In genomic region chr7:115615697-115616237, GRCm38 (mm10) we compare ENCODE assay signal across 7 mouse cellular contexts.
DNase-seq lines count a peak whose midpoint lies in the region; ATAC-seq lines count a peak whose summit lies in the region.

No protein-coding gene starts in this region.

- H3K9ac ChIP-seq in embryonic facial prominence, embryonic 12.5 days: no peak overlapping the region
- H3K9ac ChIP-seq in hindbrain, embryonic 11.5 days (ENCODE audit: low read depth, low read length): no peak overlapping the region
- no peak overlapping the region for H3K9ac ChIP-seq in stomach, embryonic 14.5 days (replicated peaks; ENCODE audit: low read depth, low read length)

- H3K4me2 ChIP-seq in embryonic facial prominence, embryonic 12.5 days (replicated peaks): peak overlapping the region; percentile 14; the same call in 1 of the 2 replicates
- no peak overlapping the region for H3K4me2 ChIP-seq in hindbrain, embryonic 11.5 days (replicated peaks; ENCODE audit: low read depth, low read length)
- H3K4me2 ChIP-seq in stomach, embryonic 14.5 days (replicated peaks; ENCODE audit: low read depth, low read length): peak overlapping the region; percentile 31

- H3K4me1 ChIP-seq in embryonic facial prominence, embryonic 12.5 days: no peaks in the 10 kb centered on the region
- H3K4me1 ChIP-seq in hindbrain, embryonic 11.5 days (replicated peaks; ENCODE audit: control insufficient read depth, insufficient read depth, low read length): no peaks in the 10 kb centered on the region
- H3K4me1 ChIP-seq in stomach, embryonic 14.5 days (ENCODE audit: control insufficient read depth, insufficient read depth, low read length): 0 out of 2 replicates have a peak, but pooled peaks cover 8% of the 10 kb centered on the region

- no peaks in the 10 kb centered on the region for H3K36me3 ChIP-seq in embryonic facial prominence, embryonic 12.5 days
- H3K36me3 ChIP-seq in hindbrain, embryonic 11.5 days (ENCODE audit: control insufficient read depth, insufficient read depth, low read length): no peaks in the 10 kb centered on the region
- no peaks in the 10 kb centered on the region for H3K36me3 ChIP-seq in stomach, embryonic 14.5 days (ENCODE audit: control insufficient read depth, insufficient read depth, low read length)

- DNase-seq in hindbrain, embryonic 11.5 days (ENCODE audit: low spot score): peak; percentile 33
- peak; percentile 20 for DNase-seq in lung, postnatal 14 days
- no peak for DNase-seq in cerebellum, adult 18-20 months
- DNase-seq in cerebellum, postnatal 14 days: no peak

- 6% methylated on average over 10 of the region's 10 CpGs for WGBS in embryonic facial prominence, embryonic 12.5 days
- WGBS in hindbrain, embryonic 11.5 days: 39% methylated on average over 10 of the region's 10 CpGs
- WGBS in stomach, embryonic 14.5 days: 12% methylated on average over 10 of the region's 10 CpGs

- H3K27ac ChIP-seq in embryonic facial prominence, embryonic 12.5 days: peak overlapping the region; percentile 12; the same call in 1 of the 2 replicates
- peak overlapping the region; percentile 53; the same call in 1 of the 2 replicates for H3K27ac ChIP-seq in hindbrain, embryonic 11.5 days (ENCODE audit: low read depth, low read length)
- H3K27ac ChIP-seq in stomach, embryonic 14.5 days (ENCODE audit: low read length): peak overlapping the region; percentile 55; the same call in 1 of the 2 replicates

- ATAC-seq in activated CD4-positive, CD25-positive, alpha-beta regulatory T cell, adult 4 months: peak; percentile 87
- 0 out of 2 replicates have a peak, but pooled peaks have one; percentile 35 for ATAC-seq in embryonic facial prominence, embryonic 12.5 days (ENCODE audit: insufficient number of reproducible peaks, insufficient read depth, low FRiP score, low TSS enrichment)
- no peak for ATAC-seq in hindbrain, embryonic 11.5 days (ENCODE audit: low FRiP score)
- peak; percentile 33; the same call in 1 of the 2 replicates for ATAC-seq in stomach, embryonic 14.5 days (ENCODE audit: insufficient number of reproducible peaks, insufficient read depth, low FRiP score, low read depth)

- H3K27me3 ChIP-seq in embryonic facial prominence, embryonic 12.5 days: no peaks in the 10 kb centered on the region
- no peaks in the 10 kb centered on the region for H3K27me3 ChIP-seq in hindbrain, embryonic 11.5 days (ENCODE audit: control insufficient read depth, insufficient read depth, low read length)
- no peaks in the 10 kb centered on the region for H3K27me3 ChIP-seq in stomach, embryonic 14.5 days (ENCODE audit: control insufficient read depth, insufficient read depth, low read length)

- no peaks in the 10 kb centered on the region for H3K9me3 ChIP-seq in embryonic facial prominence, embryonic 12.5 days
- no peaks in the 10 kb centered on the region for H3K9me3 ChIP-seq in hindbrain, embryonic 11.5 days (ENCODE audit: control insufficient read depth, low read length)
- no peaks in the 10 kb centered on the region for H3K9me3 ChIP-seq in stomach, embryonic 14.5 days (ENCODE audit: control insufficient read depth, low read depth, low read length)

- no peak overlapping the region for H3K4me3 ChIP-seq in embryonic facial prominence, embryonic 12.5 days
- H3K4me3 ChIP-seq in hindbrain, embryonic 11.5 days (ENCODE audit: low read depth, low read length): no peak overlapping the region
- no peak overlapping the region; the same call in 1 of the 2 replicates for H3K4me3 ChIP-seq in stomach, embryonic 14.5 days (ENCODE audit: low read depth, low read length)

Comparison
In these comparisons a context has a peak if more than half of its experiments do, and no peak if none do; other contexts are left out.
1. DNase-seq: peak in hindbrain, embryonic 11.5 days (single experiment) and lung, postnatal 14 days (single experiment); none in cerebellum, adult 18-20 months (0 of 2) and cerebellum, postnatal 14 days (0 of 2).
2. Peak in every context shown above with its lines, with median percentiles within 50 percentile points of each other: H3K27ac ChIP-seq.